Mouse (Mus musculus): ENCODE measurements around the gene Gng10. TPM values are rescaled to one million over a fixed set of nuclear protein-coding genes. Genes with fewer than 3 reads are reported as not detected.

Gene Gng10
- total RNA-seq, 1 experiment from 2014 or later = 133 TPM

DNA sequence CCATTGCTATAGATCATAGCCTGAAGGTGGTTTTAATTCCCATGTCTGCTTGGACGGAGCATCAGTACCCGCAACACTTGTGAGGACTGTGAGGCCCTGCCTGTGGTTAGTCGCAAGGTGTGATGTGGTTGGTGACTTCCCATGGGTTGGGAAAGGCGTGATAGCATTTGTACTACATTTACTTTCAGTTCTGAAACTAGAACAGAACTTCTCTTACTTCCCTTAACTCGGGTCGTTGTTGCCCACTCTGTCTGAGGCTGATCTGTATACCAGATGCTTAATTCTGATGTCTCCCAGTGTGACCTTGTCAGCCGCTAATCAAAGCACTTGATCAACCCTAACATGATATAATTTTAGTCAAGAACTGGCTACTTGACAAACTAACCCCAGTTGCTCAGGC is 25.7 kb upstream of the Gng10 start:
- peak; percentile 52; the same call in 1 of the 2 replicates for ATAC-seq (replicated peaks; ENCODE audit: insufficient number of reproducible peaks, low FRiP score, low TSS enrichment, poor library complexity, severe bottlenecking)

DNA sequence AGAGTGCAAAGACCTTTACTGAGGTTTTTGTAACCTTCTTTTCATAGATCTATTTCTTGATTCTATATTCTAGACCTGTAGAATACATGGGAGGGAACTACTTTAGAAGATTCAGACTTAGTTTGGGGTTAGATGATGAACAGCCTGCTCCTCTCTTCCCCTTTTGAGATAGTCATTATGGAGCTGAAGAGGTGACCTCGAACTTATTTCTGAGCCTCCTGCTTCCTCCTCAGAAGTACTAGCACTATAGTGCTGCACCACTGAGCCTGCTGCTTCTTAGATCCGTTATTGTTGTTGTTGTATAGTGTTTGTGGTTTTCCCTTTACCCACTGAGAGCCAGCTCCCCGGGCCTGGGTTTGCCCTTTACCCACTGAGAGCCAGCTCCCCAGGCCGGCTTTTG is 25.2 kb upstream of the Gng10 start:
- ATAC-seq (replicated peaks; ENCODE audit: insufficient number of reproducible peaks, low FRiP score, low TSS enrichment, poor library complexity, severe bottlenecking) = peak; percentile 38

DNA sequence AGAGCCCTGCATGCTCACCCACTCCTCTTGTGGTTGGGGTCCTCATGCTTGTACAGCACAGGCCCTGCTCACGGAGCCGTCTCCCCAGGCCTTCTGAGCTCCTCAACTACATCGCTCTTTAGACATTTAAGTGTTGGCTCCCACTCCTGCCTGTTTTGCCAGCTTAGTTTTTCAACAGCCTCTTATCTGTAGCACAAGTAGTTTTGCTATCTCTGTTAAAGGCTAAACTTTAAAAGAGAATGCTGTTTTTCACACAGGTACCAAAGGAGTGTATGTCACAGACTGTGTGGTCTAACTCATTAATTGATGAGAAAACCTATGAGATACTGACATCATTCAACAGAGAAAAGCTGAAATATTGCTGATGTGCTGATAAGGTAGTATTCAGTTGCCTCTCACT is 23.4 kb upstream of the Gng10 start:
- no peak for ATAC-seq (replicated peaks; ENCODE audit: insufficient number of reproducible peaks, low FRiP score, low TSS enrichment, poor library complexity, severe bottlenecking)

DNA sequence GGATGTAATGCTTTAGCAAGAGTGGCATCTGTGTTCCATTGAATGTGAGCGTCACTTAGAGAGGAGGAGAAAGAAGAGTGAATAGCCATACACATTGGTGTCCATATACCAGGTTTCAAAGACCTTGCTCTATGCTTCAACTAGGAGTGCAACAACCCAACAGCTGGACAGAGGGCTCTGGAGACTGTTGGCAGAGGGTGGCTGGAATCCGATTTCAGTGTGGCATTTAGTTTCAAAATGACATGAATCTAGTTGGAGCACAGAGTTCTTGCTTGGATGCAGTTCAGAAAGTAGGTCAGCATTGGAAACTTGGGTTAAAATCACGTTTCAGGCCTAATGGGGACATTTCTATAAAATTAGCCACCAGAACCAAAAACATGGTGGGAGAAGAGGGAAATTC is 19.7 kb upstream of the Gng10 start:
- ATAC-seq (replicated peaks; ENCODE audit: insufficient number of reproducible peaks, low FRiP score, low TSS enrichment, poor library complexity, severe bottlenecking) = no peak

DNA sequence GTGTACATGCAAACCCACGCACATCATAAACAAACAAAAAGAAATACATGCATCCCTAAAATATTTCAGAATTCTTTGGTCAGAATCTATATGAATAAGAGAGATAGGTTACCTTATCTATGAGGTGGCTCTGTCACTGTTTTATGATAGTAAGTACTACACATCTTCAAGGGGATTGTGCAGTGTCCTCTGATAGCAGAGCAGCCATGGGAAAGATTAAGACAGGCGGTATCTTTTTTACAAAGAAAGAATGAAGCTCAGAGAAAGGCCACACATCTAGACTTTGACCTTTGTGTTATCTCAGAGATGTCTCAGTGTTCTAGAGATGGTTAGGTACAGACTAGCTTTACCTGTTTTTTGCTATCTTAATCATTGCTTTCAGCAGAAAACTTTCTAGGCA is 18.0 kb upstream of the Gng10 start:
- no peak for ATAC-seq (replicated peaks; ENCODE audit: insufficient number of reproducible peaks, low FRiP score, low TSS enrichment, poor library complexity, severe bottlenecking)

DNA sequence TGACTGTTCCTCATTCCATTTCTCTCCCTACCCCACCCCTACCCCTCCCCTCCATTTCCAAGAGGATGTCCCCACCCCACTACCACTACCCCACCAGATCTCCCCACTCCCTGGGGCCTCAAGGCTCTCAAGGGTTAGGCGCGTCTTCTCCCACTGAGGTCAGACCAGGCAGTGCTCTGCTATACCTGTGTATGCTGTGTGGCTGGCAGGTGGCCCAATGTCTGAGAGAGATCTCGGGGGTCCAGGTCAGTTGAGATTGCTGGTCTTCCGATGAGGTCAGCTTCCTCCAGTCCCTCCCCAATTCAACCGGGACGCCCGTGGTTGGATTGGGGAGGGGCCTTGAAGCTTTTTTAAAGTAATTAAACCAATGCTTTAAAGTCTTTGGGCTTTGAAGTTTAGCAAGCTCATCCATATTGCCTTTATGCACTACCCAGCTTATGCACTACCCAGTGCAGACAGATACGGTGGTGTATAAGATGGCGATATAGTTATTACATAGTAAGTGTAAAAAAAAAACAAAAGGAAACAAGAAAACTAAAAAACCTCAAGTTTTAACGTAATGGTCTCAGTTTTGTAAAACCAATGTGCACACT is 467 bp upstream of the Gng10 start:
- ATAC-seq (replicated peaks; ENCODE audit: insufficient number of reproducible peaks, low FRiP score, low TSS enrichment, poor library complexity, severe bottlenecking) = no peak

DNA sequence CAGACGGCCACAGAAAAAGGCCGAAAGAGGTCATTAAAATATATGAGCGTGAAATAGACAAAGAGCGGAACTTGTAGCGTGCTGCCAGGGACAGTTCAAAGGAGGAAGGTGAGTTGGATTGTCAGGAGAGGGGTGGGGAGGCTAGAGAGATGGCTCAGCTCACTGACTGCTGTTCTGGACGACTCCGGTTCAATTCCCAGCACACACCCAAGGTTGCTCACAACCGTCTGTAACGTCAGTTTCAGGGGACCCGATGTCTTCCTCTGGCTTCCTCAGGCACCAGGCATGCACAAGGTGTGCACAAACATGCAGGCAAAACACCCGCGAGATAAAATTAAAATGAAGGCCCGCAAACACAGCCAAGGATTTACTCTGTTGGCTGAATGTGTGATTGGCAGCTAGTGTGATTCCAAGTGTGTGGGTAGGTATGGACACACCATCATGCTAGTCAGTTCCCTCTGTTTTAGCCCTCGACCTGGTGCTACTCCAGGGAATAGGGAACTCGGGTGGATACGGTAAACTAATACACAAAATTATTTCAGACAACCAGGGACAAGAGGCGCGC is 980 bp downstream of the Gng10 start:
- peak; percentile 9; the same call in 1 of the 2 replicates for ATAC-seq (replicated peaks; ENCODE audit: insufficient number of reproducible peaks, low FRiP score, low TSS enrichment, poor library complexity, severe bottlenecking)

DNA sequence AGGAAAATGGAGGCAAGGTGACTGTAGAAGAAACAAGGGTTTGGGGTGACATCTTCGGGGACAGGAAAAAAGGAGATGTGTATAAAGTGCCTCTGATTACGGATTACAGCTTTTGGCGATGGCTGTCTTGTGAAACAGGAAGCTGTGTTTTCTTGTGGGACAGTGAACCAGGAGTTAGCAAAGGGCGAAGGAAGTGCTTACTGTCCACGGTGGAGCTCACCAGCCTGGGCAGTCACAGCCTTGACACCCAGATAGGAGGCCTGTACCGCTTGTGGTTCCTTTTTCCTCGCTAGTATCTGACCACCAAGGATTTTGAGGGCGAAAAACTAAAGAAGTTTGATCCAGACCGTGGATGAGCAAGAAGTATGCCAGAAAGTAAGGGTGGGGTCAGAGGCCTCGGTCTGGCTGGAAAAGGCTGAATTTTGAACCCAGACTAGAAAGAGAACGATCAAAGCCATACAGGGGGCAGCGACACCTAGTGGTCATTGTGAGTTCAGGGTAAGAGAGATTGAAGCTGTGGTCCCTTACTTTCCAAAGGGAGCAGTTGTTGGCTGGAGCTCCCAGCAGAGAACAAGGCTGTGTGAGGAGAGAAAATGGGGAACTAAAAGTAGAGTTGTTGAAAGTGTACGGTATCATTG is 1.7 kb downstream of the Gng10 start:
- peak; percentile 65 for ATAC-seq (replicated peaks; ENCODE audit: insufficient number of reproducible peaks, low FRiP score, low TSS enrichment, poor library complexity, severe bottlenecking)

DNA sequence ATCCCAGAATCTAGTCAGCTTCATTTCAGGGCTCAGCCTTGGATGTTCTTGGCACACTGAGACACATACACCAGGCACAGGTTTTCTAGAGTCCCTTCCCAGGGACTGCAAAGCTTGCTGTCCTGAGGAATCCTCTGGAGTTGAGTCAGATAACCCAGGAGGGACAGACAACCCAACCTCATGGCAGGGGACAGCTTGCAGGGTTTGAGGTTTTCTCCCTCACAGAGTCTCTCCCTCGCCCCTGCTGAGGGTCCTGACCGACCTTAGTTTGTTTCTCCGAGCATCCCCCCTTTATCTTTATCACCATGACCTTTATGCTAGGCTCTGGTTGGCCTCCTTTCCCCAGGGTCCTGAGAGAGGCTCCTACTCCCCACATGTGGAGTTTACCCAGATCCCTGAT is 2.6 kb downstream of the Gng10 start:
- no peak for ATAC-seq (replicated peaks; ENCODE audit: insufficient number of reproducible peaks, low FRiP score, low TSS enrichment, poor library complexity, severe bottlenecking)

DNA sequence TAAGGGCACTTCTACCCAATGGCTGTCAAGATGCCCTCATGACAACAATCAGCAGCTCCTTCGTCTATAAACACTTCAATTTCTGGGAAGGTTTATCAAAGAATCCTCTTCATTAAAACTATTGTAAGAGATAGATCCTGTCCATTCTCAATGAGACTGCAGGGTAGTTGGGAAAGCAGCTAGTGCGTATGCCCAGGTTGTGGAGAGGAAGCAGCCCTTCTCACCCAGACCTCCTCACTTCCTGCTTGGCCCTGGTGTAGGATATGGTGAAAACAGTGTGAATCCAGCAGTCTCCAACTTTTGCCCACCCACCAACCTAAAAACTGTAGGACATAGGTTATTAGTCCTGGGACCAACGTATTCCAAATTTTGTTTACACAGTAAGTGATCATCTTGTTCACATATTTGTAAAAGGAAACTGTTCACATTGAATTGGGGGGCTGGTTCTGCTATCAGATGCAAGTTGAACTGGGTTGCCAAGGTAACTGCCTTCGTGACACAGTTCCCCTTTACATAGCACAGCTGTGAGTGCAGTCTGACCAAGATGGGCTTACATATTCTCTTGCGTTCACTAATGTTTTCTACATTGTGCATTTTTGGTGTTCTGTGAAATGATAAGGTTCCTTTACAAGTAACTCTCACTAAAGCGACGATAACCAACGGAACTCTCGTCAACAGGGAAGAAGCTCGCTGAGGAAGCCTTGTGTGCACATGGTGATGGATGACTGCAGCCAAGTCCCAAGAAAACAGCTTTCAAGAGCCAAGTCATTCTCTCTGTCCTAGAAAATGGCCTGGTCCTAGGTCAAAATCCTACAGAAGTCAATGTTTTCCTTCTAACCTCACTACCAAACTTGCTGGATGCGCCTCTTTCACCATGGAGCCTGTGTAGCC is 5.8 kb downstream of the Gng10 start:
- no peak for ATAC-seq (replicated peaks; ENCODE audit: insufficient number of reproducible peaks, low FRiP score, low TSS enrichment, poor library complexity, severe bottlenecking)

DNA sequence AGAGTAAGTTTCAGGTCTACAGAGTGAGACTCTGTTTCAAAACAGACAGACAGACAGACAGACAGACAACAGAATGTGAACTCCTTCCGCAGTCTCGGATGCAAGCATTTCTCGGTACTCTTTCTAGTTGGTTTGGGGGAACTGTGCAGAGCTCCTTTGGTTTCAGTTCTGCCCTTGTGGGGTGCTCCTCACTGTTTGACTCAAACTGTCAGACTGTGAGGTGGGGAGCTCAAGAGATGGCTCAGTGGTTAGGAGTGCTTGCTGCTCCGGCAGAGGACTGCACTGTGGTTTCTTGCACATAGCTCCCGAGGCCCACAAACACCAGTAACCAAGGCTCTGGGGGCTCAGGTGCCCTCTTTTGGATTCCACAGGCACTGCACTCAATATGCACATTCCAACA is 8.2 kb downstream of the Gng10 start:
- 0 out of 2 replicates have a peak, but pooled peaks have one; percentile 20 for ATAC-seq (replicated peaks; ENCODE audit: insufficient number of reproducible peaks, low FRiP score, low TSS enrichment, poor library complexity, severe bottlenecking)

DNA sequence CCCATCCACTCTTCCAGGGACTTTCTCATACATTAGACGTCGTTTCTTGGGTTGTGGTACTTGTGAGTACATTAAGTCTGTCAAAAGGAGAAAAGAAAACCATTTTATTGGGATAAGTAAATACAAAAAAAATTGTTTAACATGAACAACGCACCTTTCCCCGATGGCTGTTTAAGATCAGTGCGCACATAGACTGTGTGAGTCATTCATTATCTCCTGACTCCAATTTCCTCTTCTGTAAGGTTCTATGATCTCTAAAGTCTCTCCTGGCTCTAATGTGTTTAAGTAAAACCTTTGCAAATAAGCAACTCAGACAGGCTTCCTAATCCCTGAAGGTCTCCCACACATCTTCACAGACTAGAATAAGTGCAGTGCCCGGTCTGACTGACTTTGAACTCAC is 9.0 kb downstream of the Gng10 start:
- ATAC-seq (replicated peaks; ENCODE audit: insufficient number of reproducible peaks, low FRiP score, low TSS enrichment, poor library complexity, severe bottlenecking) = no peak

DNA sequence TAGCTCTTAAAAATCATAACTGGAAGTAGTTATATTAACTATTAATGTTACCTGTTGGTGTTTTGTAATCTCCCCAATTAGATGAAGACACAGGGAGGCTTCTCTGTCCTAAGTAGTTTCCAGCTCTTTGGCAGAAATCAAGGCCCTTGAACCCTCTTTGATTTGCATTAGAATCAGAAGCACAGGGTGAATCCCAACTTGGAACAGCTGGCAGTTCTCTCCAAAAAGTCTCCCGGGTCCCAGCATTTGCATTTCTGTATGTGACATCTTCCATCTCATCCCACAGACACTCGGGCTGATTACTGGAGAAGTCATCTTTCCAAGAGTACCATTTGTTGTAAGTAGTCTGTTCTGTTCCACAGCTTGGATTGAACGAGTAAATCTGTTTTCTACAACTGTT is 12.3 kb downstream of the Gng10 start:
- ATAC-seq (replicated peaks; ENCODE audit: insufficient number of reproducible peaks, low FRiP score, low TSS enrichment, poor library complexity, severe bottlenecking) = no peak

DNA sequence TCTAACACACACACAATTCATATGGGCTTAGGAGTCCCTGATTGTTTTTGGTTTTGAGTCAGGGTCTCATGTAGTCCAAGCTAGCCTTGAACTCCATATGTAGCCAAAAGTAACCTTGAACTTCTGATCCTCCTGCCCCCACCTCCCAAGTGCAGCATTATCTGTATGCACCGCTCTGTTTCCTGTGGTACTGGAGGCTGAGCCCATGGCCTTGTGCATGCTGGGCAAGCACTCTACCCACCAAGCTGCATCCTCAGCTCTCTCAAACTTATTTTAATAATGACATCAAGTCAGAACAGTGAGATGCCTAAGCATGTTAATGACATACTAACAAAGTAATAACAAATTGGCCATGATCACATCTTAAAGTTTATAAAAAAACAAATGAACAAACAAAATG is 16.2 kb downstream of the Gng10 start:
- no peak for ATAC-seq (replicated peaks; ENCODE audit: insufficient number of reproducible peaks, low FRiP score, low TSS enrichment, poor library complexity, severe bottlenecking)

DNA sequence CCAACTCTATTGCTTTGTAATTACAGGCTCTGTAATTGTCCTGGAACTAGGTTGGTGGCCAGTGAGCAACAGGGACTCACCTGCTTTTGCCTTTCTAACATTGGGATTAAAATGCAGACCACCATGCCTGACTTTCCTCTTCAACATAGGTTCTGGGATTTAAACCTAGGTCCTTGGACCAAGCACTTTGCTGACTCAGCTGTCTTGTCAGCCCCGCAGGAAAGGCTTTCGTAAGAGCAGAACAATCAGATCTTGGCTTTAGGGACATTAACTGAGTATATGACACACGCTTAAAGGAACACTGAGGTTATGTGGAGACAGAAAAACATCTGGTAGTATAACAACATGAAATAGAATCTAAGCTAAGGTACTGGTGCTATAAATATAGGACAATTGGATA is 23.0 kb downstream of the Gng10 start:
- no peak for ATAC-seq (replicated peaks; ENCODE audit: insufficient number of reproducible peaks, low FRiP score, low TSS enrichment, poor library complexity, severe bottlenecking)

DNA sequence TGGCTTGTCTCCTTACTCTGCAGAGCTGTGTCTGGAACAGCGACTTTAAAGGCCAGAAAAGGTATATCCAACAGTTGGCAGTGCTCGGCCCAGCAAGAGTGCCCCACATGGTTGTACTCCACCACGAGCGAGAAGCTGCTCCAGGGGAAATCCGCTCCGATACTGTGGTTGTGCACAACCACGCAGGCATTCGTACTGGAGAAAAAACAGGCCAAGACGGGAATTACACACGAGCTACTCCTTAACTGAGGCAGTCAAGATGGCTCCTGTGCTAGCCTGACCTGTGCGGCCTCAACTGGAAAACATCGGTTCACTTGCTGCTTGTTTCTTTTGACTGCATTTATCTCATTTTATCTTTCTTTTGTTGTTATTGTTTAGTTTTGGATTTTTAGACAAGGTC is 27.6 kb downstream of the Gng10 start:
- ATAC-seq (replicated peaks; ENCODE audit: insufficient number of reproducible peaks, low FRiP score, low TSS enrichment, poor library complexity, severe bottlenecking) = no peak

DNA sequence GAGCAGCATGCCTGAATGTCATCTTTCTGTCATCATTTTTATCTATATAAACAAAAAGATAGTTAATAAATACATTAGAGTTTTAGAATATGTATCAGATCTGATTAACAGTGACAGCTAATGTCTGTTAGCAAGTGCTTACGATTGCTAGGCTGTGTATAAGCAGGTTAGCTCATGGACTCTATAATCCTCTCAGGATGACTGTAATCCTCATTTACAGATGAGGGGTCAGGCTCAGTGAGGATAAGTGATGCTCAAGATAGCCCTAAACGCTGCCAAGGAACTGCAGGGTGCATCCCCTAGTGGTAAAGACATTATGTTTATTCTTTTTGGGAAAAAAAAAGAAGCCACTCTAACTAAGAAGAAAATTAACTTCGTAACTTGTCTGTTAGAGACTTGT is 34.4 kb downstream of the Gng10 start:
- ATAC-seq (replicated peaks; ENCODE audit: insufficient number of reproducible peaks, low FRiP score, low TSS enrichment, poor library complexity, severe bottlenecking) = no peak

DNA sequence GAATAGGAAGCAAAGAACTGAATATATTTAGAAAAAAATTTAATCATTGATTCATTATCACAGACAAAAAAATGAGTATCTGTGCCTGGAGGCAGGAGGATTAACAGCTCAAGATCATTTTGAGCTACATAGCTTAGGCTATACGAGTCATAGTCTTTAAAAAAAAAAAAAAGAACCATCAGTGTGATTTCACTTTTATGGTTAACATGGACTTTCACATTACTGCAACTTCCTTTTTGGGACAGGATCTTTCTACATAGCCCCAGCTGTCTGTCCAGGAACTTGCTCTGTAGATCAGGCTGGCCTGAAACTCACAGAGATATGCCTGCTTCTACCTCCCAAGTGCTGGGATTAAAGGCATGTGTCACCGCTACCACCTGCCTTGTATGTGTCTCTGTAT is 48.5 kb downstream of the Gng10 start:
- ATAC-seq (replicated peaks; ENCODE audit: insufficient number of reproducible peaks, low FRiP score, low TSS enrichment, poor library complexity, severe bottlenecking) = no peak

DNA sequence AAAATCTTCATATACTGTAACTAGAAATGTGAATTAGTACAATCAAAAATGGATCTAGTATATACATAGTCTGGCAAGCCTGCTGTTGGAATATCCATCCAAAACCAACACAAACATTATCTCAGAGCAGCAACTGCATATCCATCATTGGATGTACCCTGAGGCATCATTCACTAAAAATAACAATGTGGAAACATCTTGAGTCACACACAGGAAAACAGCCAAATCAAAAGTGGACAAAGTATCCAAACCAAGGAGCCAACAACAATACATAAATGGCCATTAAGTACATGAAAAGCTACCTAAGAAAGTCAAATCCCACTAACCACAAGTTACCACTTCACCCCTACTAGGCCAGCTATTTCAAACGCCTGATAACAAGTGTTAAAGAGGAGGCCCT is 54.5 kb downstream of the Gng10 start:
- ATAC-seq (replicated peaks; ENCODE audit: insufficient number of reproducible peaks, low FRiP score, low TSS enrichment, poor library complexity, severe bottlenecking) = no peak

Data from monocyte, adult 5-6 weeks (primary cell).